Mouse (Mus musculus): Measurements from ENCODE around the gene Ube2t.

DNA sequence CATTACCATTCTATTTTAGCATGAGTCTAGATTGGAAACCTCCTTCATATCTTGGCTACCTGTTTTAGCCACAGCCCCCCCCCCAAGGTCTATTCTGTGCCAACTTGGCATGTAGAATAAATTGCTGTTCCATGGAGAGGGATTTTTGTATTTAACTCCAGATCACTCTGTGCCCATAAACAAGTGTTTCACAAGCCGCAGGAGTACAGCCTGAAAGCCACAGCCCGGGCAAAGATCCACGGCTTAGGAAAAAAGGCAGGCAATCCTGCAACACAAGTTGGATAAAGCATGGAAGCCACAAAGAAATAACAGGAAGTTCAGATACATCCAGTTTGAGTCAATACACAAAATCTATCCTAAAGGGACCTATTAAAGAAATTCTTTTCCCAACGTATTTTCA is 48.8 kb upstream of the Ube2t start:
- no peak for TF ChIP-seq POLR2A (IDR thresholded peaks at IDR 0.05; ENCODE audit: borderline replicate concordance, extremely low read depth, insufficient read depth, insufficient read length, poor library complexity, severe bottlenecking)
- TF ChIP-seq CTCF (IDR thresholded peaks at IDR 0.05; ENCODE audit: borderline replicate concordance, extremely low read depth, insufficient read depth, insufficient read length) = no peak

Measured in brain, embryonic 14.5 days (tissue).